Mouse (Mus musculus): ENCODE results near the gene Slc25a21. TPM values are rescaled to one million over a fixed set of nuclear protein-coding genes. Genes with fewer than 3 reads are reported as not detected.
A peak's percentile ranks its signal among the peaks of the same experiment; 100 is the strongest.

Slc25a21 gene
- total RNA-seq, 2 experiments from 2014 or later: 0.22 to 0.37 TPM

DNA sequence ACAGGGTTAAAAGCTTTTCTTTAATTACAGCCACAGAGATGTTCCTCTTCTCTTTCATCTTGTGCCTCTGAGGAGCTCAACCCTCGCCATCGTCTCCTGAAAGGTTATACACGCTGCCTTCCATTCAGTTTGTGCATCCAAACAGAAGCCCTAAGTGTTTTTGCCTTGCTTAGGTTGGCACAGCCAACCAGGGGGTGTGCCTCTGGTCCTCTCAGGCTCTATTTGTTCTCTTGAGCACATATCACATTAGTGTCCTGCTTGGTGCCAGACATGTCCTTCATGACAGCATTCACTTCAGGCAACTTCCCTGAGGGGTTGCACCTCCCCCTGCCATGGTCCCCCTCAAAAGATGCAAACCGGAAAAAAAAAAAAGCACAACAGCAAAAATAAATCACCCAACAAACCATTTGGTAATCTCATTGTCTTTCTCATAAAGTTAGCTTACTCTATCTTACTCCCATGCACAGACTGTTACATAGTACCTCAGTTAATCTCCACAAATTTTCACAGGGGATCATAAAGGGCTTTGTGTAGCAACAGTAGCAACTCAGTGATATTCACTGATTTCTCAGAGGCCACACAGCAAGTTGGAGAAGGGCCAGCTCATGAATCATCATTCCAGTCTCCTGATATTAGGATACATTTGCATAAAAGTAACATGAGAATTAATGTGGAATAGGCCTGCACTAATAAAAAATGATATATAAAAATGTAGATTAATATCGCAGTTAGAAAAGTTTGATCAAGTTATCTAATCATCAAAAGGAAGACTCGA lies 398.4 kb downstream of the Slc25a21 start:
- intact Hi-C loops (cut with DNase I): no loop called here
- DNase-seq: peak in 1 of 2 experiments; percentile 13

DNA sequence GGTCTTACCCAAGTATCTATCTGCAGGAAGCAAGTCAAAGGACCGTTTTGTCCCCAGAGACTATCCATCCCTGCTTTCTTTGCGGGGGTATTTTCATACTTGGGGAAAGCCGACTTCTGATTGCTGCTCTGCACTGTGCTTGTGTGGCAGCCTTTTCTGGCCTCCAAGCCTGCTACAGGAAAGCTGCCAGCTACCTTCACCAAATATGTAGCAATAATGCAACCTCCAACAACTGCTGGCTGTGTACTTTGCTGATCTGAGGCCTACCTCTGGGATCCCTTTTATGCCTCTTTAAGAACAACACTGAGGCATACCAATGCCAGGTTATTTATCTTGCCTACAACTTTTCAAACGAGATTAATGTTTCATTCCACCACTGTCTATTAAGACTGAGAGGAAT lies 408.0 kb downstream of the Slc25a21 start:
- no peak for DNase-seq
- intact Hi-C loops (cut with DNase I): no loop called here

DNA sequence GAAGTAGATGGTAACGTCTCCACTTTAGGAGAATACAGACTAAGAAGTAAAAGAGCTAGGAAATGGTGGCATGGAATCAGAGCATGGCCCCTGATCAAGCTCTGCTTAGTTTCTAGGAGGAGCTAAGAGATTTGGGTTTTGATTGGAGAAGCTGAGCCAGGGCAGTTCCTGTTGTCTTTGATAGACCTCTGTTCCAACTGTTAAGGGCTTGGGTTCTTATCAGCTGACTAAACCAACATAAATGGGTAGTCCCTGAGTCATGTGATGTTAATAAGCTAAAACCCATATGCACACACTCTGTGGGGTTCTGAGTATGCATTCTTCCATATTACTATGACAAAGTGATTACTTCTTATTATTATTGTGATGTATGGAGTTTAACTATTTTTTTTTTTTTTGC lies 412.0 kb downstream of the Slc25a21 start:
- DNase-seq: no peak
- intact Hi-C loops (cut with DNase I): no loop called here

DNA sequence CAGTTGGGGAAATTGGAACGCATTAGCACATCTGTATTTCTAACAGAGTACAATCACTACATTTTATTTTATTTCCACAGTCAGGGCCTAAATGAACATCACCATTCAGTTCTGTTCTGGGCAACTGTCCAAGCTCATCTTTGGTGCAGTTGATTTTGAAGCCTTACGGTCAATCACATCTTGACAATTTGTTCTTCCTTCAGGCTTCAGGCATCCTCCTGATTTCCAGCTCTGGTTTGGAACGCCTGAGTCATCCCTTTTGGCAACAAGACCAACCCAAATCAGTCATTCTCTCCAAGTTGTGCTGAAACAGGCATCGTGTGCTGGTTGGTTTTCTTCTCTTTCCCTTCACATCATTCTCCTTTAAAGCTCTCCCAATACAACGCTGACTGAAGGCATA lies 416.1 kb downstream of the Slc25a21 start:
- DNase-seq: peak in 1 of 2 experiments; percentile 4

DNA sequence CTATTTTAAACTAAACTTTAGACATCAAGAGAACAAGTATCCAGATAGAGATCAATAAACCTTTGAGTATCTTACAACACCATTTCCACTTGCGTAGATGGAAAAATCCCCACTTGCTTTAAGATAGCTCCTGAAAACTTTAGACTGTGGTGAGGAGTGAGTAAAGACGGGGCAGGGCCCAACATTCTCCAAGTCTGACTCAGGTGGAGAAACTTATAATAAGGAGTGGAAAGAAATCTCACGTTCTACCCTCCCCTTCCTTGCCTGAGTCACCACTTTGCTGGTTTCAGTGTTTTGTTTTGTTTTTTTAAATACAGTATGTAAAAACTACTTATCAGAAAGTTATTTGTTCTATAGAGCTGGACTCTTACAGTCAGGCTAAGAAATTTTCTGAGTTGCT lies 417.7 kb downstream of the Slc25a21 start:
- DNase-seq: no peak
- intact Hi-C loops (cut with DNase I): no loop called here

More for the DNA sequence above, 416.1 kb downstream of the Slc25a21 start:
- intact Hi-C loops (cut with DNase I): no loop called here

DNA sequence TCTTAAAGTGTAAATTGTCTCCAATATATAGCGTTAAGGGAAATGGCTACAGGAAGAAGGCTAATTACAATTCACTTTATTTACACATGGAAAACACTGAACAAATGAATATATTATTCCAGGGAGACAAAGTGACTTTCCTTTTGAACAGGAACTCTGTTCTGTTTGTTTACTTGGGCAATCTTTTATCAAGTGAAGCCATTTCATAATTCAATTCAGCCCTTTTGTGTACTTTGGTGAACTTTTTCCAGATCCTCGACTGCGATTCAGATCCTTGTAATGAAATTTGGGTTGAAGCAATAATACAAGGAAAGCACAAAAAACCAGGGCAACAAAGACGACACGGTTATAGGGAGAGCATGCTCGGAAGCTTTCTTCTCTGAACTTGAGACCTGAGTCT lies 423.3 kb downstream of the Slc25a21 start:
- DNase-seq: no peak
- intact Hi-C loops (cut with DNase I): no loop called here

DNA sequence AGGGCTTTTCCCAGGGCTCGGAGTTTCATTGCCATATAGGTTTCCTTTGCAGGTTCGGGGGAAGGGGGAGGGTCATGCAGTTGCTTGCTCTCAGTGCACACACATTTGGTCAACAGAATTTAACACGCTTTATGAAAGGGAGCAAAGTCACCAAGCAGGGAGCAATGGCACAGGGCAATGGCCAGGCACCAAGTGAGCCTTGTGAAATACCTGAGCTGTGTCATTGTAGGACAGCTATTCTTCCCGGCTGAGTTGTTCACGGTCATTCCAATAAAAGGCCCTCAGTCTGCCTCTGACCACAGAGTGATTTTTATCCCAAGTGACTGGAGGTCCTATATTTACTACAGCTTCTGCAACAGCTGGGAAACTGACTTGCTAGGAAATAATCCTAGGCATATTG lies 427.9 kb downstream of the Slc25a21 start:
- DNase-seq: no peak
- intact Hi-C loops (cut with DNase I): no loop called here

DNA sequence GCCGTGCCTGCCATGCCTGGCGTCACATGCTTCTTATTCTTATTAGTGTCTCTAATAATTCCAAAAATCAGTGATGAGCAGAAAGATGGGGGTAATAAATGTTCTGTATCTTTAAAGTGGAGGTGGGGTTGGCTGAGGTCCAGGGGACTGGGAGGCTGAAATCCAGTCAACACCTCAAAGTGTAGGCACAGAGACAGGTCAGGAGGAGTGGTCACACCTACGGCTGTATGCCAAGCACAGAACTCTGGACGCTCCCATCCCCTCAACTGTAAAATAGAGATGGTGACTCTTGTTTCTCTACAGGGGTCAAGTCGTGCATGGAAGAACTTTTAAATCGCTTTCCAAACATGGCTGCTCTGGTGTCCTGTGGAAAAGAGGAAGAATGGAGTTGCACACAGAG lies 429.8 kb downstream of the Slc25a21 start:
- intact Hi-C loops (cut with DNase I): no loop called here
- no peak for DNase-seq

DNA sequence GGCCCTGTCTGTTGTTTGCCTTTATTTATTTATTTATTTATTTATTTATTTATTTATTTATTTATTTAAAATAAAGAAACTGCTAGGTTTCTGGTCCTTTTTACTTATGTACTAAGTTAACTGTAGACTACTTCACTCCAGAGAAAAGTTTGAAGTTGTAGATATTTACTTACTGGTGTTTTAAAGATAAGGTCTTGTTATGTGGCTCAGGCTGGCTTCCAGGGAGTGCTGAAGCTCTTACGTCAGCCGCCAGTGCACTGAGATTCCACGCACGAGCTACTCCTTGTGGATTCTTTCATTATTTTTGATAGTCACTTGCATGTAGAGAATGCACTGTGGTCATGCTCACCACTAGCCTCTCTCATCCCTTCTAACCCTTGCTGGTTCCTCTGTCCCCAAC lies 460.2 kb downstream of the Slc25a21 start:
- DNase-seq: no peak
- intact Hi-C loops (cut with DNase I): no loop called here

DNA sequence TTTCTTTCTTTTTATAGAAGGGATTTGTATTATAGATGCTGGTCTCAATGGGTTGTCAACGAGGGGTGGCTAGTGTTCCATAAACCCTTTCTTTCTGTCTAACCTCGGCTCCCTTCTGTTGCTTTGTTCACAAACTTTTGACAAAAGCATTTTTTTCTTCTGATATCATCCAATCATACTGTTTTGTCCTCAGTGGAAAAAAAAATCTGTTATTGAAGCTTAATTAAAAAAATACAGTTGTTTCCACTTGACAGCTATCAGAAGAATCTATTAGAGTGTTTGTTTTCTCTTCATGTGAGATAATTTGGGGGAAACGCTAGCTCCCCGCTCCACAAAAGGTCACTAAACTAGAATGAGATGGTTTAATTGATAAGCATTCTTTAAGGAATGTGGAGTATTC lies 469.6 kb downstream of the Slc25a21 start:
- intact Hi-C loops (cut with DNase I): no loop called here
- DNase-seq: no peak

DNA sequence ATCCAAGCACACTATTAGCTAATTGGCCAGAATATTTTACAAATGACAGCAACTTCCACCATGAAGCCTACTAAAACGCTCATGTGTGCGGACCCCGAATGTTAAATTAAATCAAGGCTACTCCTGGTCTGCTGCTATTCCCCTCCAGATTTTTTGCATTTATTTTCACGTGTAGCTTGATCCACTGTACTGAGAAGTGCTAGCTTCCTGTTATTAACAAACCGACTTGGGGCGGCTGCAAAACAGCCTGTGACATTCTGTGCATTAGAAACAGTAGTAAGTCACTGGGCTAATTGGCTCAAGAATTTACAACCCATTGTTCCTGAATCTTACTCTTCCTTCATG lies 478.6 kb downstream of the Slc25a21 start:
- intact Hi-C loops (cut with DNase I): no loop called here
- no peak for DNase-seq

DNA sequence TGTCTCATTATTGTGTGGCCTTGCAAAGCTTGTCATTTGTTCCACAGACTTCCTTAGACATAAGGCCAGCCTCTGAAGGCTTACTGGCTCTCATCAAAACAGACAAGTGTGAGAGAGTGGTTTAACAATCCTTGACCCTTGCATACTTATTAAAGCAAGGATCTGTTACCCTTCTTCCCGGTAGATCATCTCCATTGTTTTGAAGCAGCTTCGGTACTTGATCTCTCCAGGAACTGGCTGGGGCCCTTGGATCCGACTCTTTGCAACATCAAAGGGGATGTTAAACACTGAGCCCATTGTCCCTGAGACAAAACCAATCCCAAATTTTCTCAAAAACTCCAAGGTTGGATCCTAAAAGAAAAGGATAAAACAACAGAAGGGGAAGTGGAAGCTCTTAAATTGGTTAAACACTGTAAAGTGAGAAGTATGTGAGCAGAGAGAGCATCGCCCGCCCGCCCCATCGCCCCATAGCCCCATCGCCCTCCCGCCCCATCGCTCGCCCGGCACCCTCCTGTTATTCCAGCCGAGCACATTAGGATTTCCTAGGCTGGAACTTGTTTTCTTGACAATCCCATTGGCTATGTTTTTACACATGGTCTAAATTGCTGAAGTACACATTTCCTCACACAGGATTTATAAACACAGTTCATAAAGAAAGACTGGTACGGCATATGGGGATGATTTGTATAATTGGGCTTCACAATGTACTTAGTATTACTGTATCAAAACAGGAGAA lies 479.1 kb downstream of the Slc25a21 start:
- DNase-seq: no peak
- intact Hi-C loops (cut with DNase I): no loop called here

DNA sequence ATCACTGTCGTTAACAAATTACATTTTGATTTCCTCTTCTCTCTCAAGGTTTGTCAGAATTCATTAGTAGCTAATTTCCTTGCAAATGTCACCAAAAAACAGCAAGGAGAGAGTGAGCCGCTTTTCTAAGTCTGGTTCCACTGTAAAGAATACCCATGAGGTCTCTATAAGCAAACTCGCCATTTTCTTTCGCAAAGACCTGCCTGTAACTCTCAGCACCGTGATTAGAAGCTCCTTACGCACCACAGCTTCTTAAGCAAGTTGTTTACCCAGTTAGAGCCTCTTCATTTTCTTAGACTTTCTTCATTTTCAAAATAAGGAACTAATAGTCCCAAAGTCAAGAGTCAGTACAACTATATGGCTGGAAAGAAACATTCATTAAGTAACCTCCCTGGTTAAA lies 496.3 kb downstream of the Slc25a21 start:
- no peak for DNase-seq
- intact Hi-C loops (cut with DNase I): loop anchor here (5.0 kb wide), 1 partner anchor 846 kb away; the partner anchor contains the start of gene Foxa1

DNA sequence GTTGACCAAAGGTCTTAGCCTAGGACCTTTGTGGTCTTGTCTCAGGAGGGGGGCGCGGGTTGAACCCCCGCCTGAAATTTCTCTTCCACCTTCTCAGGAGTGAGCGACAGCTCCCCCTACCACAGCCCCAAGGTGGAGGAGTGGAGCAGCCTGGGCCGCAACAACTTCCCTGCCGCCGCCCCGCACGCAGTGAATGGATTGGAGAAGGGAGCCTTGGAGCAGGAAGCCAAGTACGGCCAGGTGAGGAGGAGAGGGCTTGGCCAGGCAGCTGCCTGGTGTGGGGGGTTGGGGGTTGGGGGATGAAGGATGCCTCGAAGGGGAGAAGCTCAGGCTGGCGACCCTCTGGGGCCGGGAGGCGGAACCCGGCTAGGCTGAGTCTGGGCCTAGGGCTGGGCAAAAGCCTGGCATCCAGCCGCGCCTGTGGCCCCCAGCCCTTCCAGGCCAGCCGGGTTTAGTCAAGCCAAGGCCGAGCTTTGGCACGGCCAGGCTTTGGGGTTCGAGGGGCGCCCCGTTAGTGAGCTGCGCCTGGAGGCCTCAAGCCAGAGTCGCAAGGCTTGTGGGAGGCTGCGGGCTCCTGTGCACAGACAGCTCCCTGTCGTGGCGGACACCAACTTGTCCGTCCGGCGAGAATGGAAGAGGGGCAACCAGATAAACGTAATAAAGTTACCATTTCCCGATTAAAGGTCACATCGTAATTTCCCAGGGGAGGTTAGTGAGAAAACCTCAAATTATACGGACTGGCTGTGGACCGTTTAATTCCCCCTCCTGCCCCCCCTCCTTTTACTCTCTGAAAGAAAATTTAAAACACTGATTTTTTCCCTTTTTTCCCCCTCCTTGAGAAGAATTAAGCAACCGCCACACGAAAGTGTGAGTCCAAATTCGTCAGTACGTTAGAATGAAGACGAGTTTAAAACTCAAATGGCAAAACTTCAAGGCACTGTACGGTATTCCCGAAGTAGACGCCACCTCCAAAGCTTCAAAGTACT lies 497.1 kb downstream of the Slc25a21 start:
- intact Hi-C loops (cut with DNase I): loop anchor here (5.0 kb wide), 2 partner anchors 837 to 847 kb away; partner anchors contain the start of gene Foxa1
- no peak for DNase-seq

DNA sequence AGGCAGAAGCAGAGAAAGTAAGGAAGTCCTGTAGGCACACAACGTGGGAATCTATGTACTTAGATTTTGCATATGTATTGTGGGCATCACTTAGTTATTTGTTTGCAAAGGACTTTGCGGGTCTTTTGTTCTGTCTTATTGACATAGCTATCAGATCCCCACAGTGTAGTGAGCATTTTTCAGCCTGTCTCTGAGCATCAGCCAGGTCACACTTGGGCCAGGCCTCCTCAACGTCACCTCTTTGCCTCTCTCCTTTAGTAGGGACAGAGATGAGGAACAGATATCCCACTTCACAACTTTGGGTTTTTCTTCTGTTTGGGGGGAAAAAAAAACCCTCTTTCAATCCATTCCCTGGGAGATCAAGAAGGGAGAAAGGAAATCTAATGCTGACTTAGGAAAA lies 497.9 kb downstream of the Slc25a21 start:
- DNase-seq: no peak
- intact Hi-C loops (cut with DNase I): loop anchor here (5.0 kb wide), 1 partner anchor 838 kb away; no protein-coding TSS in a partner anchor

DNA sequence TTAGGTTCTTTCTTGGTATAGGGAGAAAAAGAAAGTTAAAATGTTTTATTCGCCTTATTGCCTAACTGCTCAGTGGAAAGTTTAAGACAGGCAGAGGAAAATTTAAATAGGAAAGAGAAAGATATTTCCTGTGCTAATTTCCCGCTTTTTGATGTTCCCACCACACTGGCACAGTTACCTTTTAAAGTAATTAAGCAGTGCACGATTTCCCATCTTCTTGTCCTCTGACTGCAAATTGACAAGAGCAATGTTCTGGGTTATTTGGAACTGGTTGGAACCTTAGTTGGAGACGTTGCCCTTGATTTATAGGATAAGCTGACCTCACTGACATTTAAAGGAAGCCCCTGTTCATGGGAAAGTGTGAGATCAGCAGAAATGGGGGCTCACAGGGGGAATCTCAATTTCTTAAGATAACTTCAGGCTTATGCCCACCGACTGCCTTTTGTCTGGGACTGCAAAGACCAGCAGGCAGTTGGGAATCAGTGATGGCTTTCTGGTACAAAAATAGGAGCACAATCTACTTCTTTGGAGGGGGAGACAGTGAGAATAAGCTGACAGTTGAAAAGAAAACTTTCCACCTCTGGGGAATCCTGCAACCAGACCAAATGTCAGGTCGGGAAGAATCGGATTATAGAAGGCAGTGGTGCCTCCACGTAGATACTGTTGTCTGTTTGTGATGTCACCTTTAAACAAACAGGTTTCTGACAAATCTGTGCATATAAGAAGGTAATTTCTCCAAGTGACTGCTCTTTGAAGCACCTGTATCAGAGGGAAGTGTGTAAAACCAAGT lies 498.9 kb downstream of the Slc25a21 start:
- DNase-seq: no peak
- intact Hi-C loops (cut with DNase I): loop anchor here (5.0 kb wide), 1 partner anchor 839 kb away; no protein-coding TSS in a partner anchor

DNA sequence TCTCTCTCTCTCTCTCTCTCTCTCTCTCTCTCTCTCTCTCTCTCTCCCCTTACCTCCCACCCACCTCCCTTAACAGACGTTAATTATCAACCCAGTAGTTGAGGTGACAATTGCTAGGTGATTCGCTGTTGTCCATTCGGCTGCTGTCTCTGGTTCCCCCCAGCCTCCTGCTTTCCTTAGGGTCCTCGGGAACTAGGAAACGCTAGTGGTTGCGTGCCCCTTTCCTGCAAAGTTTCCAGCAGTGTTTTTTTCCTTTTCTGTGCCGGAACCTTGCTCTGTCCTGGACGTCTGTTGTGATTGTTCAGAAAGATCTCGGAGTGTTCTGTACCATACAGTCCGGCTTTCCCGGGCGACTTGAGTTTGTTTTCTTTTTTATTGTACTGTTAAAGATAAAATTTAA lies 499.5 kb downstream of the Slc25a21 start:
- DNase-seq: no peak
- intact Hi-C loops (cut with DNase I): loop anchor here (5.0 kb wide), 1 partner anchor 840 kb away; no protein-coding TSS in a partner anchor

DNA sequence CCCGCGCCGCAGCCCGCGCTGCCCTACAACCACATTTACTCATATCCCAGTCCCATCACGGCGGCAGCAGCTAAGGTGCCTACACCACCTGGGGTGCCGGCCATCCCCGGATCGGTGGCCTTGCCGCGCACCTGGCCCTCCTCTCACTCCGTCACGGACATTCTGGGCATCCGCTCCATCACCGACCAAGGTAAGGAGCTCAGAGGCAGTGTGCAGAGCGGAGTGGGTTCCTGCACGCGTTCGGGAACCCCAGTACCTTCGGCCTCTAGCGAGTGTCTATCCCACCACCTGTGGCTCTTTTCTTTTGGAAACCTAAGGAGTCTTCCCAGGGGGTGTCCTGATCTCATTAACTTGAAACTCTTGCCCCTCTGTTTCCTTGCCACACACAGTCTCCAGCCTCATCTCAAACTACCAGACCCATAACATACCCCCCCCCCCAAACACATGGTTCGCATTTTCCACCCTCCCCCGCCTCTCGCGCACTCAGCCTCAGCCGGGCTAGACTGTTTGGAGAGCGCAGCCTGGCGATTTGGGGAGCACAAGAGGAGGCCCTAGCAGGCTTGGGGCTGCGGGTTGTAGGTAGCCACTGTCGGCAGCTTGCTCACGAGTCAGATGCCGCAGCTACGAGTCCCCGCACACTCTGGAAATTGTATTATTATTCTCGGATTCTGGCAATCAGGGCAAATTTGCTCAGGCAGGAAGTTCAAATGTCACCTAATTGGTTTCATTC lies 500.1 kb downstream of the Slc25a21 start:
- intact Hi-C loops (cut with DNase I): loop anchor here (5.0 kb wide), 1 partner anchor 840 kb away; no protein-coding TSS in a partner anchor
- DNase-seq: no peak
